Mouse (Mus musculus) small intestine, adult 2 months (tissue): Measurements from ENCODE around the gene Tbxa2r. TPM values are rescaled to one million over a fixed set of nuclear protein-coding genes. Genes with fewer than 3 reads are reported as not detected.
A peak's percentile ranks its signal among the peaks of the same experiment; 100 is the strongest.

Source experiments
- H3K27ac ChIP-seq: fragments of 200-500 bp; 2 replicates; pipeline ENCODE4 v1.5.1; 2012; ENCODE audit warnings: low read depth, low read length, control low read depth, inconsistent platforms; ENCODE audit not compliant: insufficient read depth
- H3K27me3 ChIP-seq: fragments of 200-500 bp; 2 replicates; pipeline ENCODE4 v1.6.1; 2012; ENCODE audit warnings: mild to moderate bottlenecking, moderate library complexity, low read length, inconsistent platforms; ENCODE audit not compliant: control insufficient read depth, insufficient read depth
- H3K36me3 ChIP-seq: fragments of 200-500 bp; 2 replicates; pipeline ENCODE4 v1.6.1; 2012; ENCODE audit warnings: mild to moderate bottlenecking, low read length, control low read depth, inconsistent platforms; ENCODE audit not compliant: control insufficient read depth, insufficient read depth
- H3K4me1 ChIP-seq: fragments of 200-500 bp; 2 replicates; pipeline ENCODE4 v1.6.1; 2012; ENCODE audit warnings: low read length, inconsistent platforms, mixed read lengths; ENCODE audit not compliant: control insufficient read depth, insufficient read depth, insufficient read length
- H3K4me3 ChIP-seq: fragments of 200-500 bp; 2 replicates; pipeline ENCODE4 v1.5.1; 2012; ENCODE audit warnings: low read depth, mild to moderate bottlenecking, control low read depth, inconsistent platforms, low read length, moderate library complexity
- CTCF ChIP-seq: fragments of 200-500 bp; IDR thresholded peaks from 2 replicates; pipeline ENCODE4 v1.5.1; 2012; ENCODE audit warnings: low read depth, mild to moderate bottlenecking, control low read depth, inconsistent platforms, low read length, moderate library complexity, mixed read lengths; ENCODE audit not compliant: insufficient replicate concordance, insufficient read length; ENCODE audit errors: extremely low read depth
- POLR2A ChIP-seq: fragments of 200-500 bp; IDR thresholded peaks from 2 replicates; pipeline ENCODE4 v1.6.1; 2012; ENCODE audit warnings: low read depth, mild to moderate bottlenecking, control low read depth, inconsistent platforms, low read length, moderate library complexity
- WGBS: fragments of 180-500 bp; shearing (Covaris S2); methylation state at CpG from one replicate; pipeline ENCODE4 v1.1.7; 2018; 5-methylcytosine and 5-hydroxymethylcytosine counted together
- polyA plus RNA-seq: library from polyadenylated mRNA; depleted of rRNA; stranded (reverse); fragments of >200 nt; gene quantifications from 2 replicates; pipeline ENCODE4 v1.2.3, GENCODE M21; 2012

Tbxa2r gene
- polyA plus RNA-seq, 1 experiment, result 10.2 TPM

GRCm38 (mm10) chr10:81335393-81336340 is 7.1 kb downstream of the Tbxa2r start:
- WGBS, result 67% methylated on average over 19 of the region's 19 CpGs
- H3K36me3 ChIP-seq, result no peaks in the 10 kb centered on the region
- TF ChIP-seq POLR2A (no peak), CTCF (no peak)
- peaks cover 3% of the 10 kb centered on the region for H3K4me1 ChIP-seq
- H3K4me3 ChIP-seq, result no peak overlapping the region
- no peak overlapping the region for H3K27ac ChIP-seq
- peaks cover 11% of the 10 kb centered on the region for H3K27me3 ChIP-seq

DNA sequence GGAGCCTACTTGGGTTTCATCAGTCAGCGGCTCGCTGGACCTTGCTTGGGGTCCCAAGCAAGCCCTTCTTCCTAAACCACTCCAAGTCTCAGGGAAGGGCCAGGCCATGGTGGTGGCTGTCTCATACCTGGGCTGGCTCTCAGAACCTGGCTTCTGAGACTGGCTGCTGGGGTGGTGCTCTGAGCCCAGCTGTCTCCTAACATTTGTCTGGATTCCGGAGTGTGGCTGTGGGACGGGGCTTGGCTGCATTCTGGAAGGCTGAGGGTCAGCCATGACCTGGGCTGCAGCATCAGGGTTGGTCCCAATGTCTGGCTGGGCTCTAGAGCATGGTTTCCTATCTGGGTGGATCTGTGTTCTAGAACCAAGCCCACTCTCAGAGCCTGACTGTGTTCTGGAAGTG is 8.0 kb downstream of the Tbxa2r start:
- no peak for TF ChIP-seq POLR2A
- TF ChIP-seq CTCF, result no peak
- 92% methylated on average over 4 of the region's 4 CpGs for WGBS
- H3K27me3 ChIP-seq, result peaks cover 11% of the 10 kb centered on the region
- H3K4me3 ChIP-seq, result no peak overlapping the region
- no peaks in the 10 kb centered on the region for H3K36me3 ChIP-seq
- peaks cover 6% of the 10 kb centered on the region for H3K4me1 ChIP-seq
- H3K27ac ChIP-seq, result no peak overlapping the region

DNA sequence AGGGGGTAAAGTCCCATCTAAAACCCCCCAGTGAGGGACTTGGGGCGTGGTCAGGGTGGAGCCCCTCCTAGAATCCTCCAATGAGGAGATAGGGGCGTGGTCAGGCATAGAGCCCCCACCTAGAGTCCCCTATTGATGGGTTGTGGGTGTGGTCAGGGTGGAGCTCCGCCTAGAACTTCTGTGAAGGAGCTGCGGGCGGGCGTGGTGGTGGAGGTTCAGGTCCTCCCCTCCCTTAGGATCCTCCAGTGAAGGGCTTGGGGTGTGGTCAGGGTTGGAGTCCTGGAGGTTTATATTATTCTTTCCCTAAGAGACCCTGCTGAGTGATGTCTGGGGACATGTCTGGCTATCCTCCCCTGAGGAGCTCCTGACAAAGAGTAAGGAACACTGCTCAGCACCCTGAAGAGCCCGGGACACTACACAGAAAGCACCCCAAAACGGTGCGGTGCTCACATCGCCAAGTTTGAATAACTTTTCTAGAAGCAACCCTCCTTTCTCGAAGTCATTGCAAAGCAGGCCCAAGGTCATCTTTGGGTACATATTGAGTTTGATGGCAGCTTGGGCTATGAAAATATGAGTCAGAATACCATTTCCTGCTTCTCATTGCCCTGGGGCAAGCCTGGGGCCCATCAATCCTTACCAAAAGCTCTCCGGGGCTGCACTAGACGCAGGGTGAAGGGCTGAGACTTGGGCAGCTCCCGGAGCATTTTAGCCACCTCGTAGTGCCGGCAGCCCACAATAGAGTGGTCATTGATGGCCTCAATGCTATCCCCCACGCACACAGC is 12.2 kb downstream of the Tbxa2r start:
- no peak overlapping the region for H3K4me3 ChIP-seq
- 39% methylated on average over 17 of the region's 17 CpGs for WGBS
- TF ChIP-seq POLR2A (no peak), CTCF (no peak)
- no peak overlapping the region for H3K27ac ChIP-seq
- no peaks in the 10 kb centered on the region for H3K36me3 ChIP-seq
- peaks cover 16% of the 10 kb centered on the region for H3K27me3 ChIP-seq
- peaks cover 12% of the 10 kb centered on the region; the same call in 1 of the 2 replicates for H3K4me1 ChIP-seq

DNA sequence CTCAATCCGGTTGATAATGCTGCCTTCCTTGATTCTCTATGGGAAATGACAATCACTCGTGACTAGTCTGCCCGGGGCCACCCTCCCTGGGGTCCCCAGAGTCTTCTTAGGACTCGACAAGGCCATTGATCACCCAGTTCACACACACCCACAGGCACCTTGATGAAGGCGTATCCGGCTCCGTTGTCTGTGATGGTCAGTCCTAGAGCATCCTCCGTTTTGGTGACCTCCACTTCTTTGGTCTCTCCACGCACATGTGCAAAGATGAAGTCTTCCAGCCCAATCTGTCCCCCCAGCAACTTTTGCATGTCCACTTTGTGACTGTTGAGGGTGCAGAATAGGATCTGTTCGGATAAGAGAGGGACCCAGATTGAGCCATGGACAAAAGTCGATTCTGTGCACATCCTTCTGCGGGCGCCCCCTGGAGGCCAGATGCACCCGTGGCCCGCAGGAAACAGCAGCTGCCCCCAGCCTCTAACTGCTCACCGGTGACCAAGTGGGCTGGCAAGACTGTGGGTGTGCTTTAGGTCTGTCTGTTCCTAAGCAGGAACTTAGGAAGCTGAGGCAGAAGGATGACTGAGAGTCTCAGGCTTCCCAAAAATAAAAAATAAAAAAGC is 12.9 kb downstream of the Tbxa2r start:
- no peak for TF ChIP-seq POLR2A
- TF ChIP-seq CTCF, result peak; percentile 73
- 32% methylated on average over 16 of the region's 16 CpGs for WGBS
- H3K27ac ChIP-seq, result no peak overlapping the region
- H3K36me3 ChIP-seq, result no peaks in the 10 kb centered on the region
- peaks cover 16% of the 10 kb centered on the region for H3K27me3 ChIP-seq
- peaks cover 17% of the 10 kb centered on the region for H3K4me1 ChIP-seq
- H3K4me3 ChIP-seq, result no peak overlapping the region

- H3K4me1 ChIP-seq, result peaks cover 27% of the 10 kb centered on the region
- no peak within 1 kb of the TSS for H3K27ac ChIP-seq
- 5% methylated on average over 64 of the region's 67 CpGs for WGBS
- H3K36me3 ChIP-seq, result peaks cover 5% of the 10 kb centered on the region; the same call in 1 of the 2 replicates
- TF ChIP-seq POLR2A, result no peak
- TF ChIP-seq CTCF, result no peak
- H3K27me3 ChIP-seq, result peaks cover 16% of the 10 kb centered on the region
- H3K4me3 ChIP-seq, result peak within 1 kb of the TSS; percentile 62
These were observed 14.4 kb downstream of the Tbxa2r start, which contains the start of gene Gipc3 for GRCm38 (mm10) chr10:81342686-81343505. TSS of gene Gipc3 (minus strand) at chr10:81343266.

DNA sequence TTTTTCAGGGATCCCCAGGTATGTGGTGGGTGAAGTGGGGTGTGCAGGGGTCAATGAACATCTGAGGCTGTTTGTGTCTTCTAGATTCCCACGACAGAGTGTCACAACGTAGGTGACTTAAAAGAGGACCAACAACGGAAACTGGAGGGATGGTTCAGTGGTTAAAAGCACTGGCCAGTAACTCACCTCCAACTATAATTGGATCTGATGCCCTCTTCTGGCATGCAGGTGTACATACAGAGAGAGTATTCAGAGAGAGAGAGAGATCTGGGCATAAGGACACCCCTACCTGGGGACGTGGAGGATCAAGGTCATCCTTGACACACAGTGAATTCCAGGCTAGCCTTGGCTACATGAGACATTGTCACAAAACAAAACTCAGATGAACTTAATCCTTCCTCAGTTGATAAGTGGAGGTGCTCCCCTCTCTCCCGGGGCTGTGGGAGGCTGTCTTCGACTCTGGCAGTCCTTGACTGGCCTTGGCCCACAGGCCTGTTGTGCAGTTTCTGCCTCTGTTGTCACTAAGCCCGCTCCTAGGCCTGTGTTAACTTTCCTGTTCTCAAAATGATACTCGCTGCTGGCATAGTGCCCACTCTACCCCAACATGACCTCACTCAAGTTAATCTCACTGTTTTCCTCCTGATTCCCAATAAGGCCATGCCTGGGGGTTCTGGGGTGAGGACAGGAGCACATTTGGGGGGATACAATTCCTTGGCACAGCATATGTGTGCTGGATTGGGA is 16.1 kb downstream of the Tbxa2r start:
- peaks cover 36% of the 10 kb centered on the region for H3K4me1 ChIP-seq
- WGBS, result 23% methylated on average over 8 of the region's 8 CpGs
- H3K27ac ChIP-seq, result no peak overlapping the region
- TF ChIP-seq CTCF (no peak), POLR2A (no peak)
- no peak overlapping the region for H3K4me3 ChIP-seq
- peaks cover 9% of the 10 kb centered on the region for H3K36me3 ChIP-seq
- H3K27me3 ChIP-seq, result peaks cover 16% of the 10 kb centered on the region
